Mouse (Mus musculus) limb, embryonic 10.5 days (tissue): Measurements from ENCODE around the gene Polr1c. TPM values are rescaled to one million over a fixed set of nuclear protein-coding genes. Genes with fewer than 3 reads are reported as not detected.
A peak's percentile ranks its signal among the peaks of the same experiment; 100 is the strongest.

ENCODE experiments used
- DNase-seq: peaks from one replicate; pipeline ENCODE4 v3.0.0-alpha.2; 2017; ENCODE audit warnings: low spot score
- H3K27ac ChIP-seq: fragments of 300-500 bp; sonication (generic); 2 replicates; pipeline ENCODE4 v1.5.1; 2016; ENCODE audit warnings: mild to moderate bottlenecking
- H3K27me3 ChIP-seq: fragments of 300-500 bp; sonication (generic); 2 replicates; pipeline ENCODE4 v1.6.1; 2016; ENCODE audit warnings: low read depth, mild to moderate bottlenecking; ENCODE audit not compliant: poor library complexity, severe bottlenecking
- H3K36me3 ChIP-seq: fragments of 300-500 bp; sonication (generic); 2 replicates; pipeline ENCODE4 v1.6.1; 2016; ENCODE audit warnings: mild to moderate bottlenecking, moderate library complexity
- H3K4me1 ChIP-seq: fragments of 300-500 bp; sonication (generic); 2 replicates; pipeline ENCODE4 v1.6.1; 2016
- H3K4me3 ChIP-seq: fragments of 300-500 bp; sonication (generic); 2 replicates; pipeline ENCODE4 v1.5.1; 2016; ENCODE audit warnings: mild to moderate bottlenecking, moderate library complexity
- H3K9me3 ChIP-seq: fragments of 300-500 bp; sonication (generic); replicated peaks from 2 replicates; pipeline ENCODE4 v1.6.1; 2016; ENCODE audit warnings: mild to moderate bottlenecking
- WGBS: fragments of 180-500 bp; shearing (Covaris S2); methylation state at CpG from one replicate; pipeline ENCODE4 v1.1.7; 2016; 5-methylcytosine and 5-hydroxymethylcytosine counted together
- polyA plus RNA-seq: library from polyadenylated mRNA; unstranded; fragments of >200 nt; fragmentation: Nextera tagmentation; extraction: Ambion mirVana; gene quantifications from 2 replicates; pipeline ENCODE4 v1.2.1, GENCODE M21; 2016

Polr1c gene
- polyA plus RNA-seq = 132 and 144 TPM in 2 replicates

- WGBS = under 1% methylated on average over 53 of the region's 53 CpGs
- peak within 1 kb of the TSS; percentile 99 for H3K4me3 ChIP-seq
- peaks cover 81% of the 10 kb centered on the region for H3K36me3 ChIP-seq
- DNase-seq = peak; percentile 97
- no peaks in the 10 kb centered on the region for H3K9me3 ChIP-seq
- peak within 1 kb of the TSS; percentile 93 for H3K27ac ChIP-seq
- H3K27me3 ChIP-seq = no peaks in the 10 kb centered on the region
- peaks cover 22% of the 10 kb centered on the region for H3K4me1 ChIP-seq
Measured at GRCm38 (mm10) chr17:46247512-46248188, at the start of gene Polr1c, which contains the start of gene Yipf3. Gene Polr1c (minus strand): TSS chr17:46248054. Gene Yipf3 (plus strand): TSS chr17:46248080.

DNA sequence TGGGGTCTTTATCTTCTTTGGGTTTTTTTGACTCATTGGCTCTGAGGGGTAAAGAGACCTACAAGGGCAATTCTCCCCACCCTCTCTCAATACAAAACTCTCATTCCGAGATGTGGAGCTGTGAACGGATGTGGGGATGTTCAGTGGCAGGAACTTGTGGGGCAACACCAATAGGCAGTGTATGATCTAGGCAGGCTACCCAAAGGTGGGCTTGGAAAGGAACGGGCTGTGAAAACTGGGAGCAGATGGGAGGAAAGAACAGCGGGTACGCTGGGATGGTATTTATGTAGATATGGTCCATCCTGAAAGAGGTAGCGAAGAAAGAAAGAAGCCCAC, 49.1 kb upstream of the Polr1c start:
- no peak for DNase-seq
- Histone ChIP-seq H3K9me3 (no peaks in the 10 kb centered on the region), H3K27me3 (peaks cover 91% of the 10 kb centered on the region), H3K36me3 (no peaks in the 10 kb centered on the region), H3K4me3 (peak overlapping the region; percentile 69), H3K4me1 (peaks cover 26% of the 10 kb centered on the region), H3K27ac (no peak overlapping the region)
- 11% methylated on average over 6 of the region's 6 CpGs for WGBS

DNA sequence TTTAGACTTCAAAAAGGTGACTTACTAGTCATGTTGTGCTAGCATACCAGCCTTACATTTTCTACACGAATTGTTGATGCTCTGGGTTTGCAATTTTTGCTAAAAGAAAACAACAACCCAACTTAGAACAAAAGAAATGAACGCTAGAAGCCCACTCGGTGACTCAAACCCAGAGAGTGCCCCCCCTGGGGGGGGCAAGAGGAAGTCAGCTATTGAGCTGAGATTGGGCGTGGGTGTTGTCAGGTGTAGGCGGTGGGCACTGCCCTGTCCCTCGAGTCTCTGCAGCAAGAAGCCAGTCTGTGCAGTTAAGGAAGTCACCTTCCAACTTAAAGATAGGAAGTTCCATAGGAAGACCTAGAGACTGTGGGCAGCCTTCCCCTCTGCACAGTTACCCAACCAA, 48.7 kb upstream of the Polr1c start:
- Histone ChIP-seq H3K4me1 (peaks cover 26% of the 10 kb centered on the region), H3K36me3 (no peaks in the 10 kb centered on the region), H3K9me3 (no peaks in the 10 kb centered on the region), H3K4me3 (0 out of 2 replicates have a peak overlapping the region, but pooled peaks have one; percentile 69), H3K27me3 (peaks cover 91% of the 10 kb centered on the region), H3K27ac (no peak overlapping the region)
- 52% methylated on average over 6 of the region's 6 CpGs for WGBS
- DNase-seq = no peak

DNA sequence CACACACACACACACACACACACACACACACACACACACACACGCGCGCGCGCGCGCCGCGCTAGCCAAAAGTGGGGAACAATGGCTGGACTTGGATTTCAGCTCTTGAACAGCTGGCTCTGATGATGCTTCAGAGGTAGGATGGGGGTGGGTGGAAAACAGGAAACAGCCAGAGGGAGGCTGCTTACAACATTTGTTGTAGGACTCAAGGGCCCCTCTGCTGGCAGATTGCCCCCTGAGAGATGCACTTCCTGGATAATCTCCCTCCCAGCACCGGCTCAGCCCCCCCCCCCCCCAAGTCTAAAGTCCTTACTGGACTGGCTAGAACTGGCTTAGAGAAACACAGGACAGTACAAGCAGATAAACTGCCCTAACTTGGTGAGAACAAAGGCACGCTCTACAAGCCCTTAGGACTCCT, 39.8 kb upstream of the Polr1c start:
- Histone ChIP-seq H3K4me1 (peaks cover 28% of the 10 kb centered on the region), H3K27ac (peak overlapping the region; percentile 81), H3K9me3 (no peaks in the 10 kb centered on the region), H3K4me3 (peak overlapping the region; percentile 15; the same call in 1 of the 2 replicates), H3K36me3 (no peaks in the 10 kb centered on the region), H3K27me3 (peaks cover 7% of the 10 kb centered on the region; the same call in 1 of the 2 replicates)
- DNase-seq = peak; percentile 56
- WGBS = 70% methylated on average over 11 of the region's 11 CpGs

DNA sequence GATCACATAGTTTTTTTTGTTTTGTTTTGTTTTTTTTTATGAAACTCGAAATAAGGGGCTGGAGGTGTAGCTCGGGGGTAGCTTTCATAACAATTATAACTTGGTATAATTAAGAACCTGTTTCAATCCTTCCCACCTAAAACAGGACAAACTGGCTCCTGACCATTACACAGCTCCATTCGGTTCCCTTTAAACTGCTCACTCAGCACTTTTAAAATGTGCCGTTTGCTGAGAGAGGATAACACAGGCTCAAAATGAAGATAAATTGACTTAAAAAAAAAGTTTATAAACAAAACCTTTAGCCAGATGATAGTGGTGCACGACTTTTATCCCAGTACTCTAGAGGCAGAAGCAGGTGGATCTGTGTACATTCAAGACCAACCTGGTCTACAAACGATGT, 37.6 kb upstream of the Polr1c start:
- DNase-seq = no peak
- no peak overlapping the region for H3K27ac ChIP-seq
- WGBS = 74% methylated on average over 6 of the region's 6 CpGs
- peaks cover 42% of the 10 kb centered on the region for H3K4me1 ChIP-seq
- H3K9me3 ChIP-seq = no peaks in the 10 kb centered on the region
- peaks cover 9% of the 10 kb centered on the region for H3K36me3 ChIP-seq
- no peak overlapping the region for H3K4me3 ChIP-seq
- H3K27me3 ChIP-seq = no peaks in the 10 kb centered on the region

DNA sequence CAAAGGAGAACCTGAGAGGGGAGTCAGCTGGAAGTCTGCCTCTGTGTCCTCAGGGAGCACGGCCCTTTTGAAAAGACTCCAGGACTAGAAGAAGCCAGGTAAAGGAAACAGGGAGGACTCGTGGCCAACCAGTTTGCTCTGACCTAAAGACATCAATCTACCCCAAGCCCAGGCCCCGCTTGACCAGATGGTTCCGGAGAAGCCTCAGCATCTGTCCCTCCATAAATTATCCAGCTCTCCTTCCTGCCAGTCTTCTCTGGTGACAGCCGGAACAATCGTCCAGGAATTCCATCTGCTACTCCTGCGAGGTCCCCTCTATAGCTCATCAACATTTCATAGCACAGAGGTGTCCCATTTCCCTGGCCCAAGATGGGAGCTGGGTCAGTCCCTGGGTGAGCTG, 36.8 kb upstream of the Polr1c start:
- Histone ChIP-seq H3K4me3 (no peak overlapping the region), H3K9me3 (no peaks in the 10 kb centered on the region), H3K36me3 (peaks cover 17% of the 10 kb centered on the region), H3K4me1 (peaks cover 42% of the 10 kb centered on the region), H3K27me3 (no peaks in the 10 kb centered on the region), H3K27ac (no peak overlapping the region)
- 43% methylated on average over 7 of the region's 7 CpGs for WGBS
- DNase-seq = no peak

DNA sequence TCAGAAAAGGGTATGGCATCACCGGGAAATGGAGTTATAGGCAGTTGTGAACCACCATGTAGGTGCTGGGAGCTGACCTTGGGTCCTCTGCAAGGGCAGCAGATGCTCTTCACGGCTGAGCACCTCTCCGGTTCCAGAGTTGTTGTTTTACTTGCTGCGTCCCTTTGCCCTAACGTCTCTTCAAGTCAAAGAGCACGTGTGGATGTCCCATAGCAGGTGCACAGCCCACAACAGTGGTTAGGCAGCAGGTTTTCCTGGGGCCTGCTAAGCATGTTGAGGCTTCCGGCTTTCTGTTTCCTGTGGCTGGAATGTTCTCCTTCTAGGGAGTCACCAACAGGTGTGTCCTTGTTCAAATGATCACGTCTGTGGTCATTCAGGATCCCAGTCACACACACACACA, 36.1 kb upstream of the Polr1c start:
- no peak overlapping the region for H3K27ac ChIP-seq
- H3K36me3 ChIP-seq = peaks cover 24% of the 10 kb centered on the region
- peaks cover 42% of the 10 kb centered on the region for H3K4me1 ChIP-seq
- no peaks in the 10 kb centered on the region for H3K9me3 ChIP-seq
- no peaks in the 10 kb centered on the region for H3K27me3 ChIP-seq
- WGBS = 90% methylated on average over 8 of the region's 8 CpGs
- no peak overlapping the region for H3K4me3 ChIP-seq
- DNase-seq = no peak

- DNase-seq = no peak
- Histone ChIP-seq H3K4me3 (peak overlapping the region; percentile 81), H3K27me3 (no peaks in the 10 kb centered on the region), H3K27ac (peak overlapping the region; percentile 90), H3K9me3 (no peaks in the 10 kb centered on the region), H3K4me1 (peaks cover 45% of the 10 kb centered on the region), H3K36me3 (peaks cover 32% of the 10 kb centered on the region)
- 27% methylated on average over 9 of the region's 9 CpGs for WGBS
Measured at GRCm38 (mm10) chr17:46283140-46283539, 35.3 kb upstream of the Polr1c start.

DNA sequence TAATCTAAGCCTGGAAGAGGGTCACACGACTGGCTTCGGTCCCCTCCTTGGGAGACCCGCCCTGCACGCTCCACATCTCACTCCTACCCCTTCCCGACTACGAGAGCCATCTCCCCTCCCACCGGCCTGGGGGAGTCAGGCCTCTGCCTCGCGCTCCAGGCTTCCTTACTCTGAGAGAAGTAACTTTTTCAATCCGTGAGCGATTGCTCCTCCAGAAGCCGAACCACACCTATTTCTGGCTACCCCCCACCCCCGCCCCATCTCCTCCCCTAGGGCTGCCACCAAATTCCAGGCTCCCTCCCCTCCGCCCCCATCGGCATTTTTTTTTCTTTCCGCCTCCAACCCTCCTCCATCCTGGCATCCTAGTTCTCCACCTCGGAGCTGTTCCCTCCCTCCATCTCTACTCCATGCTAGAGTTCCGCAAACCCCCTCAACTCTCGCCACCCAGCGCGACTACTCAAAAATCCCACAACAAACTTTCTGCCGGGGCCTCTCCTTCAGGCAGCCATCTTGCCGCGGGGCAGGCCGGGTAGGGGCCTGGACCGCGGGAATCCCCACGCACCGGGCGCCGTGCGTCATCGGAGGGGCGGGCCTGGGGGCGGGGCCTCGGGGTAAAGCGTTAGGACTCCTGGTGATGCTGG, 34.7 kb upstream of the Polr1c start, which contains the start of gene Tjap1:
Tjap1 (minus strand) TSS at position 544 of the 641 bp plus-strand sequence.
- H3K4me1 ChIP-seq = peaks cover 45% of the 10 kb centered on the region
- WGBS = under 1% methylated on average over 37 of the region's 37 CpGs
- peaks cover 35% of the 10 kb centered on the region for H3K36me3 ChIP-seq
- no peaks in the 10 kb centered on the region for H3K27me3 ChIP-seq
- peak within 1 kb of the TSS; percentile 81 for H3K4me3 ChIP-seq
- no peaks in the 10 kb centered on the region for H3K9me3 ChIP-seq
- peak; percentile 98 for DNase-seq
- H3K27ac ChIP-seq = peak within 1 kb of the TSS; percentile 90

DNA sequence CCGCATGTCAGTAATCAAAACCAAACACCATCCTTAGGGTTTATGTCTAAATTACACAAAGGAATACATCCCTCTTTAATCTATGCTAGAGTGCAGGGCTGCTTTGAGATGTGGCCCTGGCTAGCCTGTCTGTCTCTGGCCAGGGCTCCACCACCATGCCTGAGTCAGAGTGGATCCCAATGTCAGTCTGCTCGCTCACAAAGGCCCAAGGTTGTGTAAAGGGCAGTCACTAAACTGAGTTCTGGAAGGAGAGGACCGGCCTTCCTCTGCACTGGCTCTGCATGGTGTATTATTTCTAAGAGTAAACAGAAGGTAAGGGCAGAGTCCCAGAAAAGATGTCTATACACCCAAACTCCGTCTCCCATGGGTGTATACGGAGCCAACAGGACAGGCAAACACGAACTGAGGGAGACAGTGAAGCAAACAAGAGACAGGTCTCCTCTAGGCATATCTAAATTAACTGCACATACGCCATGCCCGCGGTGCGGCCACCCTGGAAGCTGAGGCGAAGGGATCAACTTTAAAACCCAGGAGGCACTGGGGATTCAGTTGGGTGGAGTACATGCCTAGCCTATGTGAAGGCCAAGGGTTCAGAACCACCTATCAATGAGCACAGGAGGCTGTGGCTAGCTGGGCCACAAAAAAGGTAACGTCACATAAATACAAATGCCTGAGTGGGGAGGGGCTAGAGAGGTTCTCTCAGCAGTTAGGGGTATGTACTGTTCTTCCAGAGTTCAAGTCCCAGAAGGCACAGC, 30.3 kb upstream of the Polr1c start:
- peaks cover 54% of the 10 kb centered on the region for H3K4me1 ChIP-seq
- H3K27me3 ChIP-seq = no peaks in the 10 kb centered on the region
- H3K4me3 ChIP-seq = no peak overlapping the region
- H3K27ac ChIP-seq = peak overlapping the region; percentile 68
- H3K9me3 ChIP-seq = no peaks in the 10 kb centered on the region
- peaks cover 66% of the 10 kb centered on the region for H3K36me3 ChIP-seq
- 77% methylated on average over 12 of the region's 12 CpGs for WGBS
- DNase-seq = no peak

DNA sequence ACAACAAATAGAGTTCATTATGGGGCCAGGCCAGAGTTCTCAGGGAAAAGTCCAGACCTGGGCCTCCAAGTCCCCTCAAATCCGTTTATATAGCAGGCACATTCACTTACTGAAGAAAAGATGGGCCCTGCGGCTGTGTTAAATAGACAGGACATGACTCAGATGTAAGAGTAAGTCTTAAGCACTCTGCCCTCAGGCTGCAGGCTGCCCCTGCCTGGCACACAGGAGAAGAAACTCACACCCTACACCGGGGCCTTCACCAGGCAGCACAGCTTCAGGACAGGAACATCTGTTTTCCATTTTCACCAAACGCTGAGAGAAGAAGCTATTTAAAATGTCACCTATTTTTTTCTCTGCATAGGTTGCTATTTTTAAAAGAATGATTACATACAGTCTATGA, 29.7 kb upstream of the Polr1c start:
- no peaks in the 10 kb centered on the region for H3K27me3 ChIP-seq
- peaks cover 72% of the 10 kb centered on the region for H3K36me3 ChIP-seq
- H3K9me3 ChIP-seq = no peaks in the 10 kb centered on the region
- no peak overlapping the region for H3K27ac ChIP-seq
- no peak overlapping the region for H3K4me3 ChIP-seq
- 23% methylated on average over 4 of the region's 4 CpGs for WGBS
- H3K4me1 ChIP-seq = peaks cover 50% of the 10 kb centered on the region
- no peak for DNase-seq

GRCm38 (mm10) chr17:46275506-46275905, 27.7 kb upstream of the Polr1c start:
- no peak overlapping the region for H3K27ac ChIP-seq
- peaks cover 40% of the 10 kb centered on the region for H3K4me1 ChIP-seq
- H3K4me3 ChIP-seq = no peak overlapping the region
- no peak for DNase-seq
- no peaks in the 10 kb centered on the region for H3K9me3 ChIP-seq
- H3K36me3 ChIP-seq = peaks cover 84% of the 10 kb centered on the region
- H3K27me3 ChIP-seq = no peaks in the 10 kb centered on the region
- WGBS = 91% methylated on average over 10 of the region's 10 CpGs

DNA sequence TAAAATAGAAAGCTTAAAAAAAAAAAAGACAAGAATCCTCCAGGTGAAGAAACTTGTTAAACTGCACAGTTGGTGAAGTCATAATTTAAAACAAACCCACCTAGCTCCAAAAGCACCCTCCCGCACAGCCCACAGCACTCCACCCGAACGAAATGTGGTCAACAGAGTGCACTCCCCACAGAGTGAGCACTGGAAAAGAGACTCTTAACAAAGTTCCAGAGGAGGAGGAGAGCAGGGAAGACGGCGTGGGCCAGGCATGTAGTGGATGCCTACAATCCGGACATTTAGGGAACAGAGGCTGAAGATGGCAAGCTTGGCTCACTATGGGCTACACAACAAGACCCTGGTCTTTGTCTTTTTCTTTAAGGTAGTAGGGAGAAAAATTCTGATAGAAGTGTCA, 27.2 kb upstream of the Polr1c start:
- Histone ChIP-seq H3K4me3 (no peak overlapping the region), H3K9me3 (no peaks in the 10 kb centered on the region), H3K27me3 (no peaks in the 10 kb centered on the region), H3K27ac (no peak overlapping the region), H3K4me1 (peaks cover 40% of the 10 kb centered on the region), H3K36me3 (peaks cover 84% of the 10 kb centered on the region)
- WGBS = 96% methylated on average over 6 of the region's 6 CpGs
- DNase-seq = no peak
